Mouse (Mus musculus) forebrain, embryonic 10.5 days (tissue): ENCODE measurements at regions not wholly inside any gene's neighbourhood (a gene's known extent, or its start where the extent isn't known, plus 50 kb on each side); places are given as distances from the start of the nearest gene placed in this dataset.

ENCODE experiments used
- DNase-seq: peaks from one replicate; pipeline ENCODE4 v3.0.0-alpha.2; 2017; ENCODE audit warnings: low spot score; ENCODE audit errors: extremely low spot score
- H3K27ac ChIP-seq: fragments of 300-500 bp; sonication (generic); 2 replicates; pipeline ENCODE4 v1.5.1; 2016; ENCODE audit warnings: mild to moderate bottlenecking
- H3K27me3 ChIP-seq: fragments of 300-500 bp; sonication (generic); 2 replicates; pipeline ENCODE4 v1.6.1; 2016; ENCODE audit warnings: mild to moderate bottlenecking; ENCODE audit not compliant: poor library complexity, severe bottlenecking
- H3K36me3 ChIP-seq: fragments of 300-500 bp; sonication (generic); replicated peaks from 2 replicates; pipeline ENCODE4 v1.6.1; 2016; ENCODE audit warnings: mild to moderate bottlenecking, moderate library complexity
- H3K4me1 ChIP-seq: fragments of 300-500 bp; sonication (generic); 2 replicates; pipeline ENCODE4 v1.6.1; 2016
- H3K4me3 ChIP-seq: fragments of 300-500 bp; sonication (generic); 2 replicates; pipeline ENCODE4 v1.5.1; 2016; ENCODE audit warnings: mild to moderate bottlenecking, moderate library complexity
- H3K9me3 ChIP-seq: fragments of 300-500 bp; sonication (generic); 2 replicates; pipeline ENCODE4 v1.6.1; 2016; ENCODE audit warnings: mild to moderate bottlenecking, moderate library complexity
- WGBS: fragments of 180-500 bp; shearing (Covaris S2); methylation state at CpG from one replicate; pipeline ENCODE4 v1.1.7; 2016; 5-methylcytosine and 5-hydroxymethylcytosine counted together

DNA sequence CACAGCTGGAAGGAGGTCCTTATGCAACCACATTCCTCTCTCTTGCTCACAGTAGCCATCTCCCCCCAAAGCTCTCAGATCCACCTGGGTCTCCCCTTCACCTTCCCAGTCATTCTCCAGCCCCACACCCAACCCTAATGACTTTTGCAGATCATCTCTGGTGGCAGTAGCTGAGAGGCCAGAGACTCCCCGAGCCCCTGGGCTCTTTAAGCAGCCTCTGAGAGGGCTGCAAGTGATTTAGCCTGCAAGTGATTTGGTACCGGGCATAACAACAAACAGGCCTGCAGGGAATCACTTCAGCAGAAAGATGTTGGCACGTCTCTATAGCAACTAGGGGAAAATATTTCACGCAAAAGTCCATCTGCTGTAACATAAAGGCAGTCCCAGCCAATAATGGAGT, 142.0 kb downstream of the Fgf18 start:
- Histone ChIP-seq H3K4me3 (no peak overlapping the region), H3K27me3 (no peaks in the 10 kb centered on the region), H3K36me3 (no peaks in the 10 kb centered on the region), H3K4me1 (peaks cover 10% of the 10 kb centered on the region), H3K9me3 (no peaks in the 10 kb centered on the region), H3K27ac (no peak overlapping the region)
- no peak for DNase-seq
- 56% methylated on average over 4 of the region's 4 CpGs for WGBS

DNA sequence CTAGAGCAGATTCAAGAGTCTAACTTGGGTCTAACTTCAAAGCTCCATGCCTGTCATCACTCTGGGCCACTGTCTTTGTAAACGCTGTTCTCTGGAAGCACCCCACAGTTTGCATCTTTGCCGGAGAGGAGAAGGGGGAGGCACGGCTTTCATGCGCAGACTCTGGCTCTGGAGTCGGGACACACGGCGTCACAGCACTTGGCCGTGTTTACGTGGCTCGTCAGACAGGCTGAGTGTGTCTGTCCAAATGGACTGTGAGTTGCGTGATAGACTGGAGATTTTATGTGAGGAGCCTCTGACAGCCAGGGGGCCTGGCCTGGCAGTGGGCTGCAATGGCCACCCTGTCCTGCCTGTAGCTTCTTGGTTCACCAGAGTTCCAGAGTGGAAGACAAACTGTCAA, 142.6 kb downstream of the Fgf18 start:
- no peaks in the 10 kb centered on the region for H3K9me3 ChIP-seq
- 90% methylated on average over 11 of the region's 11 CpGs for WGBS
- H3K4me3 ChIP-seq = no peak overlapping the region
- H3K27ac ChIP-seq = no peak overlapping the region
- no peaks in the 10 kb centered on the region for H3K27me3 ChIP-seq
- no peak for DNase-seq
- peaks cover 10% of the 10 kb centered on the region for H3K4me1 ChIP-seq
- no peaks in the 10 kb centered on the region for H3K36me3 ChIP-seq

DNA sequence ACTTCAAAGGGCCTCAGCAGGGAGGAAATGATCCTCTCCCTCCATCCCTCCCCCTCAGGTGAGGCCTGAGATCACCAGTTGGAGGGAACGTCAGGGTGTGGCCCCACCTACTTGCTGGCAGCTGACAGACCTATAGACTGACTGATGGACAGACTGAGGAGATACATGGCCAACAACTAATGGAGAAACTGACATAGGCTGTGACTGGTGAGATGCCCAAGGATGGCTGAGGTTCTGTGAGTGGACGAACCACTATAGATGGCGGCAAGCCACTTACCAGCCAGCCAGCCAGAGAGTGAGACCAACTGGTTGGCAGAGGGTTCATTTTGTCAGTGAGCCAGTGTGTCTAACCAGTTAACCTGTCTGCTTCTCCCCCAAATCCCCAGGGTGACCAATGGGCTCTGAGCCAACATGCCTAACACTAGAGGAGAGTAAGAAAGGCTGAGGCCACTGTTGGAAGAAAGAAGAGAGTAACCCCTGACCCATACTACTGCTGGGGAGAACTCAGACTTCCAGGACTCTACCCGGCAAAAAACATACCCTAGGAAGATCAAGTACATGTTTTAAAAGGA, 147.4 kb downstream of the Fgf18 start:
- Histone ChIP-seq H3K9me3 (no peaks in the 10 kb centered on the region), H3K27ac (no peak overlapping the region), H3K4me1 (peaks cover 1% of the 10 kb centered on the region; the same call in 1 of the 2 replicates), H3K4me3 (no peak overlapping the region), H3K27me3 (no peaks in the 10 kb centered on the region), H3K36me3 (no peaks in the 10 kb centered on the region)
- no peak for DNase-seq
- WGBS = 86% methylated on average over 4 of the region's 4 CpGs

DNA sequence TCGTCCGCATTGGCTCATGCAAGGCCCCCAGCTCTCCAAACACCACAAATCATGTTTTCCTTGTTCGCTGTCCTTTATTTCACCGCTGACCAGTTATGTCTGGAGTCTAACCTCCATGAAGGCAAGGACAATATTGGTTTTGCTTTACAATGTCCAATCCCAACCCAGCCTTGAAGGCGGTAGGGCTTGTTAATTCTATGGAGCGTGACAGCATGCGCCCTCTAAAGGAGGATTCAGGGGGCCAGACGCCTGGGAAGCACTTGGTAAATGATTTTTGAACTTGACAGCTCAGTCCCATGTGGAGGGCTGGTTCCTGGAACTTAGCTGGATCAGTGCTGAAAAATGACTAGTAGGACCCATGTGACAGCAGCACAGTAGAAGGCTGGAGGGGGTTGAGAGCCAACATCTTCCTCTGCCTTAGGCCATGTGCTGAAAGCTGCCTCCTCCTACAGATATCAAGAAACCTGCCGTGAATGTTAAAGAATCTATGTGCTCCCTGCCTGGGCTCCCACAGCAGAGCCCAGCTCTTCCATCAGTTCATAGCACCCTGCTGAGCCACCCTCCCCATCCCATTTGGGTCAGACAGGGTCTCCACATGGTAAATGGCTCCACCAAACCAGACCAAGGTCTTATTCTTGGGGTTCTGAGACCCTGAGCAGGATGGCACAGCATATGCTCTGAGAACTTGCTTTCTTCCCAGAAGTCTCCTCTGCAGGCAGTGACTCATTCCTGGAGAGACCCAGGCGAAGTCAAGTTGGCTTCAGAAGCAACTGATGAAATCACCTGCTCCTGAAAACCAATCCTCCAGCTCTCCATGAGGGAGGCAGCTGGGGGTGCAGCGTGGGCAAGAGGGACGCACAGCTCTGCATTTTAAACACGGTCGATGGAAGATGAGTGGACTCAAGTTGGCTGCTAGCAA, 148.3 kb downstream of the Fgf18 start:
- DNase-seq = no peak
- Histone ChIP-seq H3K9me3 (no peaks in the 10 kb centered on the region), H3K27ac (no peak overlapping the region), H3K4me3 (no peak overlapping the region), H3K27me3 (no peaks in the 10 kb centered on the region), H3K4me1 (no peaks in the 10 kb centered on the region), H3K36me3 (no peaks in the 10 kb centered on the region)
- 85% methylated on average over 14 of the region's 14 CpGs for WGBS

DNA sequence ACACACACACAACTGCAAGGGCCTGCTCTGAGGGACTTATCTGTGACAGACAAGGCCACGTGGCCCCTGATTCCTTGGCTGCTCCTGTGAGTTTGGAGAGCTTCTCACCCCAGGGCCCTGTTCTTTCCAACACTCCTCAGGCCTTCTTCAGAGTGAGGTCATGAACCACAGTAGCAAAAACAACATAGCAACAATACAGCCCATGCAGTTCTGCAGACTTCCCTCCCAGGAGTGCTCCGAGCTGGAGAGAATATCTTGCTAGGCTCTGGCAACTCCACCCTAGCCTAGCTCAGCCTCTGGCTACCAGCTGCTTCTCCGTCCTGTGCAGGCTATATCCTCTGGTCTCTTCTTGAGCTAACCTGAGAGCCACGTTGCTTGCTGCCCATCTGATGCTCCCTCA, 152.8 kb downstream of the Fgf18 start:
- H3K4me1 ChIP-seq = no peaks in the 10 kb centered on the region
- no peaks in the 10 kb centered on the region for H3K36me3 ChIP-seq
- no peak for DNase-seq
- no peak overlapping the region for H3K27ac ChIP-seq
- no peaks in the 10 kb centered on the region for H3K9me3 ChIP-seq
- H3K27me3 ChIP-seq = no peaks in the 10 kb centered on the region
- H3K4me3 ChIP-seq = no peak overlapping the region
- 81% methylated on average over 4 of the region's 4 CpGs for WGBS

DNA sequence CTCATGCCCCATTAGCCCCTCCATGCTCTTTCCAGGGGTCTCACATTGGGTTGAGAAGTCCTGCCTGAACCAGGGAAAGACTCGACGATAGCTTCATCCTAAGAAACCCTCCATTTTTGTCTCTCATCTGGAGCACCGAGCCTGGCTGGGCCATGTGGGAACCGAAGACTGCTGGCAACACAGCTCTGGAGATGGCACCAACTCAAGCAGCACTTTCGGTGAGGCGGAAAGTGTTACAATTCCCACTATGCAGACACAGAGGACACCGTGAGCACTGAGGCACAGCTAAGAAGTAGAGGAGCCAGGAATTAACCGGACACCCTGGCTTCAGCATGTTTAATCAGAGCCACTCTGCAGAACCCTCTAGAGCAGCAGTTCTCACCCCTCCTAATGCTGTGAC, 153.8 kb downstream of the Fgf18 start:
- Histone ChIP-seq H3K4me1 (no peaks in the 10 kb centered on the region), H3K36me3 (no peaks in the 10 kb centered on the region), H3K27ac (no peak overlapping the region), H3K4me3 (no peak overlapping the region), H3K9me3 (no peaks in the 10 kb centered on the region), H3K27me3 (no peaks in the 10 kb centered on the region)
- WGBS = 94% methylated on average over 8 of the region's 8 CpGs
- no peak for DNase-seq

DNA sequence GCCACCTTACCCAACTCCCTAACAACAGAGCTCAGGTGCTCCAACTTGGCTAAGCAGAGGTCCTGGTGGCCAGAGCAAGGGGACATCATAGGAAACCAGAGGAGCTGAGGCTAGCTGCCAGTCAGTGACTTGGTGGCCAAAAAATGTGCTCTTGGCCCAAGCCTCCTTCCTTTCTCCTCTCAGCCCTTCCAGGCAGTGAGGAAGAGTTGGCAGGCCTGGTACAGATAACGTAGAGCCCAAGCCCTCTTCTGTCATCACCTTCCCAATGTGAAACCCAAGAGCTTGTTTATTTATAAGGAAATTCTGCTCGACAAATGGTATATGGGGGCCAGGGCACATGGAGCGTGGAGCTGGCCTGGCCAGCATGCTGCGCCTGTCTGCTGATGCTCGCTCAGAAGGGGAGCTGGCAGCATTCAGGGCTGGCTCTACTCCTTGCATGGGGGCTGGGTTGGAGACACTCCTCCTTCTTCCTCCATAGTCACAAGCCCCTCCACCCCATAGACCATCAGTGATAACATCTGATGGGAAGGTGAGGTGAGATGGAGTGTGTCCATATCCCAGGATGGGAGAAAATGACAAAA, 156.1 kb downstream of the Fgf18 start:
- no peaks in the 10 kb centered on the region for H3K4me1 ChIP-seq
- 90% methylated on average over 5 of the region's 5 CpGs for whole genome bisulfite sequencing
- no peaks in the 10 kb centered on the region for H3K9me3 ChIP-seq
- H3K27me3 ChIP-seq = no peaks in the 10 kb centered on the region
- no peak for DNase-seq
- H3K36me3 ChIP-seq = no peaks in the 10 kb centered on the region
- no peak overlapping the region for H3K27ac ChIP-seq
- no peak overlapping the region for H3K4me3 ChIP-seq

DNA sequence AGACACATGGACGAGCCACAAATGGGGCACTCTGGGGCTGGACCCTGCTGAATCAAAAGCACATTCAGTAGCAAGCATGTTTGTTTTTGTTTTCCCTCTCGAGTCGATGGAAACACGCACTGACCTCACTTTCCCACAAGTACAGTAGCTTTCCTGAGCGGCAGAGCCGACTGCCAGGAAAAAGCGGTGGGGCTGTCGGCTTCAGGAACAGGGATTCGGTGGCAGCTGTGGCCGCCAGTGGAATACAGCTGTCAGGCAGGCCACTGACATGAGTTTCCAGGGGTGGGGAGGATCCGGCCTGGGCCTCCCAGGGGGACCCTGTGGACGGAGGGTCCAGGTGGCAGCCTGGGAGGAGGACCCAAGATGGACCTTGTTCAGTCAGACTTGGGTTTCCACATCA, 157.0 kb downstream of the Fgf18 start:
- Histone ChIP-seq H3K4me1 (no peaks in the 10 kb centered on the region), H3K27ac (no peak overlapping the region), H3K9me3 (no peaks in the 10 kb centered on the region), H3K4me3 (no peak overlapping the region), H3K27me3 (no peaks in the 10 kb centered on the region), H3K36me3 (no peaks in the 10 kb centered on the region)
- WGBS = 93% methylated on average over 12 of the region's 12 CpGs
- DNase-seq = no peak

DNA sequence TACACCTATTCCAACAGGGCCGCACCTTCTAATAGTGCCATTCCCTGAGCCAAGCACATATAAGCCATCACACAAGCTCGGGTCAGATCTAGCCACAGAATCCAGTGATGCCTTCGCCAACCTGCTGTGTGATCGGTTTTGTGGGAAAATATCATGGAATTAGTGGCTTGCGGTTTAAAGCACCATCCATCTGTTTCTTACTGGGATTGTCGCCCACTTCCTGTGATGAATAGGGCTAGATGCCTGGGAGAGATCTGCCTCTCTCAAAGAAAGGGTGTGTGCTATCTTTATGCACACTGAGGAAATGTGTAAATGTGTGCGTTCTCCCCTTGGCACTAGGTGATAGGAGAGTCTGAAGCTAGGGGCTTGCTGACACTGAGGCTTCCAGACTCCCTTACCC, 154.5 kb upstream of the Smim23 start:
- no peaks in the 10 kb centered on the region for H3K4me1 ChIP-seq
- WGBS = 92% methylated on average over 7 of the region's 7 CpGs

DNA sequence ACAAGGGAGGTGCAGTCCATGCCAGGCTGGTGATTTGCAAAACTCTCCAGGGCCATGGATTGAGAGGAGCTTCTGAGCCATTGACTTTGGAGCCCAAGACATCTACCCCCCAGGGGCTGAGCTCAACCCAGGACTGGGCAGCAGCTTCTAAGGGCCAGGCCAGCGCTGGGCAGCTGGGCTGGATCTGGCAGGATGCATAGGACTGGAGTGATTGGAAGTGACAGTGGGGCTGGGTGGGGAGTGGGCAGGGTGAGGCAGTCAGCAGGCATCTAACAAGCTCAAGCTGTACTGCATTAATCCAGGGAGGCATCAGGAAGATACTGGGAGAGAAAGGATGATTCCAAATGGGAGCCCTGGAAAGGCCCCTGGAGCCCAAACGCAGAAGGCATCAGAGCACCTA, 152.2 kb upstream of the Smim23 start:
- H3K4me3 ChIP-seq = no peak overlapping the region
- no peaks in the 10 kb centered on the region for H3K36me3 ChIP-seq
- H3K27me3 ChIP-seq = peaks cover 26% of the 10 kb centered on the region
- no peaks in the 10 kb centered on the region for H3K4me1 ChIP-seq
- no peak for DNase-seq
- H3K27ac ChIP-seq = no peak overlapping the region
- WGBS = 87% methylated on average over 2 of the region's 2 CpGs
- H3K9me3 ChIP-seq = peaks cover 6% of the 10 kb centered on the region; the same call in 1 of the 2 replicates

More for the DNA sequence above, 154.5 kb upstream of the Smim23 start:
- no peak for DNase-seq
- H3K27ac ChIP-seq = no peak overlapping the region
- H3K27me3 ChIP-seq = peaks cover 3% of the 10 kb centered on the region; the same call in 1 of the 2 replicates
- no peaks in the 10 kb centered on the region for H3K36me3 ChIP-seq
- peaks cover 6% of the 10 kb centered on the region; the same call in 1 of the 2 replicates for H3K9me3 ChIP-seq
- H3K4me3 ChIP-seq = no peak overlapping the region

DNA sequence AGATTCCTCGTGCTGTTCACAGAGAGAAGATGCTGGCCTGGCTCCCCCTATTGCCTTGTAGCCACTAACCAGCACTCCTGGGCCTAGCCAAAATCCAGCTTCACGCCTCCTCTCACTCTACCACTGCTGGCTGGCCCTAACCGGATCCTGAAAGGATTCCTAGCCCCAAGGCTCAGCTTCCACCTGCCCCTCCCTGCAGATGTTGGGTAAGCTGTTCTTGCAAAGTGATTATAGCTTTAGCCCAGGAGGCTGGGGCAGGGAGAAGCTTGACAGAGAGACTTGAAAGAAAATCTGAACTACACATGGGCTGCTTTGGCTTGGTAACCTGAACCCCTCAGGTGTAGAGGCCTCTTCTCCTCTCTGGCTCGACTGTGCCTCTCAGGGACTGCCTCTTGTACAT, 149.0 kb upstream of the Smim23 start:
- Histone ChIP-seq H3K9me3 (no peaks in the 10 kb centered on the region), H3K27ac (no peak overlapping the region), H3K27me3 (peaks cover 53% of the 10 kb centered on the region), H3K4me3 (no peak overlapping the region), H3K36me3 (no peaks in the 10 kb centered on the region), H3K4me1 (no peaks in the 10 kb centered on the region)
- WGBS = 62% methylated on average over 4 of the region's 4 CpGs
- no peak for DNase-seq

DNA sequence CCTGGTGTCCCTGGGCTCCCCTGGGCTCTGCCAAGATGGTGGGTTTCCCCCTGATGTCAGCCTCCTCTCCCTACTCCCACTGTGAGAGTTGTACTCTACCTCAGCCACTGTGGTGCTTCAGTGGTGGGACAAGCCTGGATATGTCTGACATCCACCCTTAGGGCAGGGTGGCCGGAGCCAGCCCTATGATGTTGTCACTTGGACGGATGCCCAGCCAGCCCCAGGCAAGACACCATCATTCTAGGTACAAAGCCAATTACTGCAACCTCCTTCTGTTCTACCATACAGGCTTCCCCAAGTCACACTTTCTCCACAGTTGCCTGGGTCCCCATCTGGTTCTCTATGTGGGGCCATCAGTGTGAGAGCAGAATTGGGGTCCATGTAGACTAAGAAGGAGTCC, 141.0 kb upstream of the Smim23 start:
- H3K9me3 ChIP-seq = peaks cover 16% of the 10 kb centered on the region
- no peak overlapping the region for H3K27ac ChIP-seq
- no peak overlapping the region for H3K4me3 ChIP-seq
- H3K4me1 ChIP-seq = peaks cover 20% of the 10 kb centered on the region
- no peak for DNase-seq
- peaks cover 98% of the 10 kb centered on the region for H3K27me3 ChIP-seq
- no peaks in the 10 kb centered on the region for H3K36me3 ChIP-seq
- 74% methylated on average over 2 of the region's 2 CpGs for WGBS

DNA sequence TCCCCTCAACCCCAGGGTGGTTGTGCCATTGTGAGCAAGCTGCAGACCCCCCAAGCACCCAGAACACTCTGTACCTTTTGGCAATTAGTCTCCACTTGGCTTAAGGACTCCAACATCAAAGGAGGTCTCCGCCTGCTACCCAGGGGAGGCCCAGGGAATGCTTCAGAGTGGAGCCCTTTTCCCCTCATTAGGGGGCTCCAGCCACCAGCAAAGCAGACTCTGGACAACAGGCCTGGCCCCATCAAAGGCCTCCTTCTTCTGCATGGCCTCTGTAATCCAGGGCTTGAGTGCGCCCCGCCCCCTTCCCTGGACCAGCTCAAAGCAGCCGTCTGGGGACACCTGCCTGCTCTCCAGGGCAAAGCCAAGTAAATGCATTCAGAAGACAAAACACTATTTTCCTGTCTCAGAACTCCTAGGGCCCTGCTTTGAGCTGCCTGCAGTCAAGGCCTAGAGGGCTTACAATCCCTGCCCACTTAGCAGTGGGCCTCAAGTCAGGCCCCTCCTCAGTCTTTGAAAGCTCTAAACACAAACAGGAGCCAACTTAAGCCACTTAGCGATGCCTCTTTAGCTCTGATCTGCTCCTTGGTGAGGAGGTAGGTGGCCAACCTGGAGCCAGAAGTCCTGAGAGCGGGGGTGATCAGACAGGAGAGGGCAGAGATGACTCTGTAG, 139.4 kb upstream of the Smim23 start:
- 3% methylated on average over 6 of the region's 6 CpGs for WGBS
- Histone ChIP-seq H3K36me3 (no peaks in the 10 kb centered on the region), H3K4me1 (peaks cover 20% of the 10 kb centered on the region), H3K27ac (peak overlapping the region; percentile 46), H3K4me3 (no peak overlapping the region), H3K27me3 (peaks cover 98% of the 10 kb centered on the region), H3K9me3 (peaks cover 16% of the 10 kb centered on the region)
- DNase-seq = peak; percentile 81
